Mouse (Mus musculus) macrophage (primary cell): Measurements from ENCODE around the gene Lurap1. TPM values are rescaled to one million over a fixed set of nuclear protein-coding genes. Genes with fewer than 3 reads are reported as not detected.

Source experiments
- H3K27ac ChIP-seq: fragments of 350-480 bp; formaldehyde crosslinking; 2 replicates; pipeline ENCODE4 v1.9.0; 2021
- H3K36me3 ChIP-seq: fragments of 350-480 bp; formaldehyde crosslinking; 2 replicates; pipeline ENCODE4 v1.9.0; 2021; ENCODE audit errors: inconsistent target
- H3K4me3 ChIP-seq: fragments of 350-480 bp; formaldehyde crosslinking; 2 replicates; pipeline ENCODE4 v1.9.0; 2021; ENCODE audit errors: inconsistent target
- H3K79me2 ChIP-seq: fragments of 350-480 bp; formaldehyde crosslinking; 2 replicates; pipeline ENCODE4 v1.9.0; 2021; ENCODE audit errors: inconsistent target
- WGBS: methylation state at CpG from one replicate; pipeline ENCODE4 v1.1.7; 2026; ENCODE audit warnings: inconsistent platforms; ENCODE audit not compliant: missing documents; 5-methylcytosine and 5-hydroxymethylcytosine counted together
- polyA plus RNA-seq: library from polyadenylated mRNA; stranded (reverse); fragments of 250-400 nt; gene quantifications from 3 replicates; pipeline ENCODE4 v1.2.4, GENCODE M21; 2018; ENCODE audit warnings: inconsistent platforms

Gene Lurap1
- polyA plus RNA-seq, 1 experiment from 2014 or later = 0.10 TPM

DNA sequence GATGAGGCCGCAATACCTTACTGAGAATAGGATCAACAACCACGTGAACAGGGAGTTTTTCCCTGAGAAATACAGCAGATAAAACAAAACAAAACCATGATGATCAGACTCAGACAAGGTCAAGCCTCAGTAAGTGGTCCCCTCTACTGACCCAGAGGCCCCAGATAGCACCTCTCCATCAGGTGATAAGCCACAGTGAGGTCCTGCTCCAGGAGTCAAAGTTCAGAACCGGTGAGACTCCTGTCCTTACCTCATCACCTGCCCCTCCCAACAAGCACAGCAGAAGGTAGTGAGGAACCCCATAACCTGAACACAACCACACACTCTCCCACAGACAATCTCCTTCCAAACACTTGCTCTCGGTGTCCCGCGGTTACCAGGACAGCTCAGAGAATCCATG is 40.4 kb downstream of the Lurap1 start:
- no peaks in the 10 kb centered on the region for H3K36me3 ChIP-seq
- H3K4me3 ChIP-seq = no peak overlapping the region
- H3K79me2 ChIP-seq = no peaks in the 10 kb centered on the region
- no peak overlapping the region for H3K27ac ChIP-seq
- WGBS = 91% methylated on average over 5 of the region's 6 CpGs

DNA sequence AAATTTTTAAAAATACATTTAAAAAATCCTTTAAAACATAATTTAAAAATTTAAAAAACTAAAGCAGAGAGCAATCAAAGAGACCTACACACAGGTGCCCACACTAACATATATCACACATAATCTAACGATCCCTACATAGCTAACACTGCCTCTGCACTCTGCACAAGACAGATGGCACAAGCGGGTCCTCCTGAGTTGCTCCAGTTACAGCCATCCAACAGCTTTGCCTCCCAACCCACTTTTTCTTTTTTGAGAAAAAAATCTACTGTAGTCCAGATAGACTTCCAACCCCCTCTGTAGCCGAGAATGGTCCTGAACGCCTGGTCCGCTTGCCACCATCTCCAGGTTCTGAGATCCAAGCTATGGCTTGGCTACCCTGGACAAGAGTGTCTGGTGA is 45.9 kb downstream of the Lurap1 start:
- no peaks in the 10 kb centered on the region for H3K79me2 ChIP-seq
- H3K36me3 ChIP-seq = no peaks in the 10 kb centered on the region
- 94% methylated on average over 5 of the region's 5 CpGs for WGBS
- no peak overlapping the region for H3K4me3 ChIP-seq
- no peak overlapping the region for H3K27ac ChIP-seq

DNA sequence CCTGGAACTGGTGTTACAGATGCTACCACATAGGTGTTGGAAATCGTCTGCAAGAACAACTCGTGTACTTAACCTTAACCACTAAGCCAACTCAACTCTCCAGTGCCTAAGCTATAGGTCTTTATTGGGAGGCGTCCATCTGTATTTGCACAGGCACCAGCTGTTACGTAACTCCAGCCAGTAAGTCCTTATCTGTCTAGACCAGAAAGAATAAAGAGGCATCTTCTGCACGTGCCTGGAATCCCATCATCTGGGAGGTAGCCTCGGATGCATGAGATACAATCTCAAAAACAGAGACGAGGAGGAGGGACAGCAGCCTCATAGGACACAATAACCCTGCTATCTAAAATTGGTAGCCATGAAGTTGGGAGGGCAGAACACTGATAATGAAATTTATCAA is 50.2 kb downstream of the Lurap1 start:
- WGBS = 80% methylated on average over 7 of the region's 7 CpGs
- no peak overlapping the region for H3K27ac ChIP-seq
- no peaks in the 10 kb centered on the region for H3K79me2 ChIP-seq
- no peak overlapping the region for H3K4me3 ChIP-seq
- peaks cover 35% of the 10 kb centered on the region for H3K36me3 ChIP-seq

DNA sequence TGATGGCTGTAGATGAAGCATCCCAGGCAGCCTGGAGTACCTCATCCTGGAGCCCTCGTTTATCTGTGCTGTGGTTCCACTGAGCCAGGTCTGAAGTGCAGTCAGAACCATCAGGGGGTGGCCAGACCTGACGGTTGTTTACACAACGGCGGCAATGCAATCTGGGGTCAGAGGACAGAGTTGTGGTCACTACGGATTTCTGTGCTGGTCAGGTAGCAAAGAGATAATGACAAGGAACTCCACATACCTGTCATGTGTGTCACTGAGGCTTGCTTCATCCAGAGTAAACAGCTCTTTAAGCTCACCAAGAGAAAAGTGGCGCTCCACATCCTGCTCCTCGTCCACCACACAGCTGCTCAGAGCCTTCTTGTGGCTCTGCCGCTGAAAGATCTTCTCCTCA is 53.9 kb downstream of the Lurap1 start:
- Histone ChIP-seq H3K27ac (no peak overlapping the region), H3K4me3 (no peak overlapping the region), H3K36me3 (peaks cover 71% of the 10 kb centered on the region), H3K79me2 (no peaks in the 10 kb centered on the region)
- WGBS = 93% methylated on average over 8 of the region's 8 CpGs

DNA sequence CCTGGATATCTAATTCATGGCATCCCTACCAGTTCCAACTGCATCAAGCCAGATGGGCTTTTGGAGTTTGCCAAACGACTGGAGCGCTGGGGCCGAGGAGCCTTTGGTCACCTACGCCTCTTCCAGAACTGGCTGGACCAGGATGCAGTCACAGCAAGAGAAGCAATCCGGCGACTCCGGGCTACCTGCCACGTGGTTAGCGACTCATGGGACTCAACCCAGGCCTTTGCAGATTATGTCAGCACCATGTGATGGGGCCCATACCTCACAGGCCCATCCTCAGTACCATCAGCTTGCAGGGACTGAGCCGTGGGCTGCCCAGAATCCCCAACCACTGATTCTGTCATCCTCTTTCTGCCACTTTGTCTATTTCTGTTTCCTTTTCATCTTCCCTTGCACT is 54.8 kb downstream of the Lurap1 start:
- Histone ChIP-seq H3K27ac (no peak overlapping the region), H3K79me2 (no peaks in the 10 kb centered on the region), H3K36me3 (peaks cover 78% of the 10 kb centered on the region), H3K4me3 (no peak overlapping the region)
- 92% methylated on average over 10 of the region's 10 CpGs for WGBS

DNA sequence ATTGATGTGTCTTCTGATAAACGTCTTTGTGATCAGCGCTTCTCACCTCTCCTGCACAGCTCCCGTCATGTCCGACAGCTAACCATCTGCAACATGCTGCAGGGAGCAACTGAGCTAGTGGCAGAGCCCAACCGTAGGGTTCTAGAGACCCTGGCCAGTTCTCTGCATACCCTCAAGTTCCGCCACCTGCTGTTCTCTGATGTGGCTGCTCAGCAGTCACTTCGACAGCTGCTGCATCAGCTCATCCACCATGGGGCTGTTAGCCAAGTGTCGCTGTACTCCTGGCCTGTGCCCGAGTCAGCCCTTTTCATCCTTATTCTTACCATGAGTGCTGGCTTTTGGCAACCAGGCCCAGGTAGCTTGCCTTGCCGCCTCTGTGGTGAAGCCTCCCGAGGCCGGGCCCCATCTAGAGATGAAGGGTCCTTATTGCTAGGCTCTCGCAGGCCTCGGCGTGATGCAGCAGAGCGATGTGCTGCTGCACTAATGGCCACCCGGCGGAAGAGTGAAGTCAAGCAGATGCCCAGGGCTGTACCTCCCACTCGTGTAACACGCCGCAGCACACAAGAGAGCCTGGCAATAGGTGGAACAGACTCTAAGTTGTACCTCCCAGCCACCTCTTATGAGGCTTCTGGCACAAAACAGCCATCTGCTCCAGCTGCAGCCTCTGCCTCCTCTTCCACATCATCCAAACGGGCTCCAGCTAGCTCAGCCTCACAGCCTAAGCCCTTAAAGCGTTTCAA is 62.5 kb downstream of the Lurap1 start:
- Histone ChIP-seq H3K79me2 (no peaks in the 10 kb centered on the region), H3K36me3 (peaks cover 81% of the 10 kb centered on the region)
- 93% methylated on average over 23 of the region's 23 CpGs for WGBS

More for the DNA sequence above, 62.5 kb downstream of the Lurap1 start:
- Histone ChIP-seq H3K27ac (no peak overlapping the region), H3K4me3 (no peak overlapping the region)

Other genes starting within 250 kb of the Lurap1 start
- gene Dmbx1, start 211.4 kb downstream of the Lurap1 start, polyA plus RNA-seq = not detected in 3 replicates
- 0.09 TPM in 1 of 3 replicates, not detected in the others for gene Faah, start 133.4 kb downstream of the Lurap1 start, polyA plus RNA-seq
- 4.4 to 6.4 TPM (median 6.0 TPM) in 3 replicates for gene Nsun4, start 97.5 kb downstream of the Lurap1 start, polyA plus RNA-seq
- gene Uqcrh, start 76.3 kb downstream of the Lurap1 start, polyA plus RNA-seq = 366 to 481 TPM (median 405 TPM) in 3 replicates
- 19.7 to 34.0 TPM (median 33.3 TPM) in 3 replicates for gene Lrrc41, start 76.1 kb downstream of the Lurap1 start, polyA plus RNA-seq
- 2.2 to 12.5 TPM (median 3.6 TPM) in 3 replicates for gene Rad54l, start 27.6 kb downstream of the Lurap1 start, polyA plus RNA-seq
- gene Pomgnt1, start 27.5 kb downstream of the Lurap1 start, polyA plus RNA-seq = 16.6 to 29.9 TPM (median 17.1 TPM) in 3 replicates
- not detected in 3 replicates for gene Tspan1, start 16.3 kb upstream of the Lurap1 start, polyA plus RNA-seq
- not detected in 3 replicates for gene 1700042G07Rik, start 22.0 kb upstream of the Lurap1 start, polyA plus RNA-seq
- gene Gm49337, start 22.0 kb upstream of the Lurap1 start, polyA plus RNA-seq = not detected in 3 replicates
- gene Pik3r3, start 70.3 kb upstream of the Lurap1 start, polyA plus RNA-seq = 0.47 to 1.1 TPM (median 0.63 TPM) in 3 replicates